Mouse (Mus musculus): ENCODE data around the gene Lss. TPM values are rescaled to one million over a fixed set of nuclear protein-coding genes. Genes with fewer than 3 reads are reported as not detected.
A peak's percentile ranks its signal among the peaks of the same experiment; 100 is the strongest.

Lss gene
- 10 to 100 TPM; 40.6 to 69.0 (median 51.1) TPM for total RNA-seq (2022)

GRCm38 (mm10) chr10:76531375-76531774 lies at the start of gene Lss:
Gene Lss (plus strand): TSS chr10:76531588.
- peak; percentile 96 for DNase-seq (ENCODE audit: low spot score in 2 of 2)

GRCm38 (mm10) chr10:76486302-76486701 lies 45.1 kb upstream of the Lss start:
- no peak for DNase-seq (ENCODE audit: low spot score in 2 of 2)

- DNase-seq (ENCODE audit: low spot score in 2 of 2): no peak
Observed at GRCm38 (mm10) chr10:76488265-76488664, 43.1 kb upstream of the Lss start.

GRCm38 (mm10) chr10:76489205-76489604 lies 42.2 kb upstream of the Lss start:
- no peak for DNase-seq (ENCODE audit: low spot score in 2 of 2)

- DNase-seq (ENCODE audit: low spot score in 2 of 2): no peak
Observed at GRCm38 (mm10) chr10:76493527-76493926, 37.9 kb upstream of the Lss start.

GRCm38 (mm10) chr10:76495501-76495900 lies 35.9 kb upstream of the Lss start:
- no peak for DNase-seq (ENCODE audit: low spot score in 2 of 2)

- peak; percentile 17 to 19 for DNase-seq (ENCODE audit: low spot score in 2 of 2)
Observed at GRCm38 (mm10) chr10:76496366-76496765, 35.0 kb upstream of the Lss start.

GRCm38 (mm10) chr10:76497522-76497921 lies 33.9 kb upstream of the Lss start:
- DNase-seq (ENCODE audit: low spot score in 2 of 2): no peak

- DNase-seq (ENCODE audit: low spot score in 2 of 2): no peak
Observed at GRCm38 (mm10) chr10:76504271-76504943, 27.0 kb upstream of the Lss start.

GRCm38 (mm10) chr10:76505865-76506264 lies 25.5 kb upstream of the Lss start:
- DNase-seq (ENCODE audit: low spot score in 2 of 2): no peak

GRCm38 (mm10) chr10:76512965-76513583 lies 18.3 kb upstream of the Lss start:
- peak; percentile 34 to 40 for DNase-seq (ENCODE audit: low spot score in 2 of 2)

GRCm38 (mm10) chr10:76530922-76531321 lies 466 bp upstream of the Lss start:
- no peak for DNase-seq (ENCODE audit: low spot score in 2 of 2)

- DNase-seq (ENCODE audit: low spot score in 2 of 2): no peak
Observed at GRCm38 (mm10) chr10:76531828-76532227, 440 bp downstream of the Lss start.

GRCm38 (mm10) chr10:76535526-76535925 lies 4.1 kb downstream of the Lss start:
- DNase-seq (ENCODE audit: low spot score in 2 of 2): no peak

GRCm38 (mm10) chr10:76537619-76538018 lies 6.2 kb downstream of the Lss start:
- DNase-seq (ENCODE audit: low spot score in 2 of 2): no peak

- no peak for DNase-seq (ENCODE audit: low spot score in 2 of 2)
Observed at GRCm38 (mm10) chr10:76541336-76542085, 10.1 kb downstream of the Lss start.

GRCm38 (mm10) chr10:76542636-76543375 lies 11.4 kb downstream of the Lss start:
- DNase-seq (ENCODE audit: low spot score in 2 of 2): no peak

GRCm38 (mm10) chr10:76546566-76546965 lies 15.2 kb downstream of the Lss start:
- DNase-seq (ENCODE audit: low spot score in 2 of 2): no peak

GRCm38 (mm10) chr10:76548218-76548617 lies 16.8 kb downstream of the Lss start:
- DNase-seq (ENCODE audit: low spot score in 2 of 2): no peak

GRCm38 (mm10) chr10:76550458-76550857 lies 19.1 kb downstream of the Lss start:
- DNase-seq (ENCODE audit: low spot score in 2 of 2): no peak

- no peak for DNase-seq (ENCODE audit: low spot score in 2 of 2)
Observed at GRCm38 (mm10) chr10:76551556-76551955, 20.2 kb downstream of the Lss start.

- no peak for DNase-seq (ENCODE audit: low spot score in 2 of 2)
Observed at GRCm38 (mm10) chr10:76554061-76554460, 22.7 kb downstream of the Lss start.

Measured in layer of hippocampus, adult 8-10 months (tissue).